Mouse (Mus musculus) midbrain, postnatal 0 days (tissue): ENCODE measurements around the gene Boc. TPM values are rescaled to one million over a fixed set of nuclear protein-coding genes. Genes with fewer than 3 reads are reported as not detected.

ENCODE experiments used
- ATAC-seq: fragments of 200-750 bp; cut with Nextera tagmentation; 2 replicates; pipeline ENCODE4 v1.8.0; 2017; ENCODE audit warnings: moderate number of reproducible peaks, mild to moderate bottlenecking, moderate TSS enrichment, moderate library complexity; ENCODE audit not compliant: low FRiP score
- DNase-seq: peaks from one replicate; pipeline ENCODE4 v3.0.0-alpha.2; 2015; ENCODE audit warnings: low spot score
- H3K27ac ChIP-seq: fragments of 300-500 bp; sonication (generic); 2 replicates; pipeline ENCODE4 v1.5.1; 2014; ENCODE audit warnings: low read depth, mild to moderate bottlenecking, low read length, mixed read lengths
- H3K27me3 ChIP-seq: fragments of 300-500 bp; sonication (generic); 2 replicates; pipeline ENCODE4 v1.6.1; 2014; ENCODE audit warnings: low read length, control low read depth, mixed read lengths; ENCODE audit not compliant: insufficient read depth
- H3K36me3 ChIP-seq: fragments of 300-500 bp; sonication (generic); 2 replicates; pipeline ENCODE4 v1.6.1; 2014; ENCODE audit warnings: low read length, control low read depth, mixed read lengths; ENCODE audit not compliant: insufficient read depth
- H3K4me1 ChIP-seq: fragments of 300-500 bp; sonication (generic); 2 replicates; pipeline ENCODE4 v1.6.1; 2014; ENCODE audit warnings: mild to moderate bottlenecking, control low read depth, antibody characterized with exemption, low read length, mixed read lengths; ENCODE audit not compliant: insufficient read depth
- H3K4me2 ChIP-seq: fragments of 300-500 bp; sonication (generic); 2 replicates; pipeline ENCODE4 v1.6.1; 2014; ENCODE audit warnings: low read depth, mild to moderate bottlenecking, low read length, mixed read lengths; ENCODE audit not compliant: poor library complexity, severe bottlenecking
- H3K4me3 ChIP-seq: fragments of 300-500 bp; sonication (generic); 2 replicates; pipeline ENCODE4 v1.5.1; 2014; ENCODE audit warnings: low read depth, mild to moderate bottlenecking, low read length, moderate library complexity
- H3K9ac ChIP-seq: fragments of 300-500 bp; sonication (generic); replicated peaks from 2 replicates; pipeline ENCODE4 v1.6.1; 2014; ENCODE audit warnings: mild to moderate bottlenecking, low read length, moderate library complexity, mixed read lengths; ENCODE audit not compliant: poor library complexity, severe bottlenecking
- H3K9me3 ChIP-seq: fragments of 300-500 bp; sonication (generic); 2 replicates; pipeline ENCODE4 v1.6.1; 2016; ENCODE audit warnings: low read length, control low read depth
- CTCF ChIP-seq: IDR thresholded peaks from 2 replicates; pipeline ENCODE4 v1.5.1; 2016; ENCODE audit warnings: antibody characterized with exemption, mild to moderate bottlenecking
- WGBS: fragments of 180-500 bp; shearing (Covaris S2); extraction: QIAGEN DNeasy Blood & Tissue Kit; methylation state at CpG from one replicate; pipeline ENCODE4 v1.1.7; 2014; 5-methylcytosine and 5-hydroxymethylcytosine counted together
- polyA plus RNA-seq: library from polyadenylated mRNA; unstranded; fragments of >200 nt; fragmentation: Nextera tagmentation; extraction: Ambion mirVana; gene quantifications from 2 replicates; pipeline ENCODE4 v1.2.1, GENCODE M21; 2015
- total RNA-seq: library from RNA; depleted of rRNA; stranded (reverse); fragments of >200 nt; gene quantifications from 2 replicates; pipeline ENCODE4 v1.2.3, GENCODE M21; 2014

The Boc gene
- total and polyA plus RNA-seq, 2 experiments from 2014 or later, result 2.7 to 24.9 TPM

DNA sequence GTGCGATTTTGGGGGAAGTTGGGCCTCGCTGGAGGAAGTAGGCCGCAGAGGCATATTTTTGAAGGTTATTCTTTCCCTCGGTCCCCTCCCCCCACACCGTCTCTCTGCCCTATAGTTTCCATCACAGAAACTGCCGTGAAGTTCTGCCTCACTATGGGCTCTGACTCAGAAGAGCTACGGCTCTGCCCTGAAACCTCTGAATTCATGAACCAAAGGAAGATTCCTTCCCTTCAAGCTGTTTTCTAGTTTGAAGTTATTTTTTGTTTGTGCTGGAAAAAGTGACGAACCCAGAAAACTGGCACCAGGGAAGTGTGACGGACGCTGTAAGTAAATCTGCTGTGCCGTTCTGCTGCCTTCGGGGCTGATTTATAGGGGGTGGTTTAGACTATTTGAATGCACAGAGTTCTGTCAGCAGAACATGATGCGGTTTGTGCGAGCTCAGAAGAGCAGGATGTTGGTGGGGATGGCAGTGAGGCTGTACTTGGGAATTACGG is 61.7 kb downstream of the Boc start:
- TF ChIP-seq CTCF, result no peak
- no peak overlapping the region for H3K9ac ChIP-seq
- no peaks in the 10 kb centered on the region for H3K4me1 ChIP-seq
- H3K27ac ChIP-seq, result no peak overlapping the region
- ATAC-seq, result no peak
- H3K36me3 ChIP-seq, result 0 out of 2 replicates have a peak, but pooled peaks cover 5% of the 10 kb centered on the region
- no peak for DNase-seq
- 76% methylated on average over 15 of the region's 15 CpGs for WGBS
- no peak overlapping the region for H3K4me2 ChIP-seq
- no peak overlapping the region for H3K4me3 ChIP-seq
- no peaks in the 10 kb centered on the region for H3K9me3 ChIP-seq
- H3K27me3 ChIP-seq, result no peaks in the 10 kb centered on the region

DNA sequence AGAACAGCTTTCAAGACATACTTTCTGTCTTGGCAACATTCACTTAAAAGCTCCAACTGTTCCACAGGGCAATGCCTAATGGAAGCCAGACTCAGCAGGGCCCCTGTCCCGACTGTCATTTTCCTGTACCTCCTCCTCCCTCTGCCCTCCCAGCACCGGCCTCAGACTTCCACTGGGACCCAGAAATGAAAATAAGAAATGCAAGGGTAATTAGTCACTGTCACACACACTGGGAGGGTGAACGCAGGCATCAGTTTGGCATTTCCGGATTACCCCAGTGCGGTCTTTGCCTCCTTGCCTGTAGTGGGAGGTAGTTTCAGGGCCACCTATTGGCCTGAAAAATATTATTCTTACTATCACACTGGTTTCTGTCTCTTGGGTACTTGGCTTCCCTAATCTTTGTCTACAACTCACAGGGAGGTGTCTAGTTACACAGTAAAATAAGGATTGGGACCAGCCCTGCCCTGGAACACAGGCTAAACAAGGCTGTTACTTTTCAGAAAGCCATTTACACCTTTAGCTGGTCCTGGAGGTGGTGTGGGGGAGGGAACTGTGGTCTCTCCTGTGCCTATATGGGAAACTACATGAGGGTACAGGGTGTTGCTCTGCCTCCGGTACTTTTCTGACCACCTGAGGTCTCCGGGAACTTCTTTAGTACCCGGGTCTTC is 64.1 kb downstream of the Boc start:
- DNase-seq, result peak; percentile 69
- WGBS, result 49% methylated on average over 8 of the region's 8 CpGs

DNA sequence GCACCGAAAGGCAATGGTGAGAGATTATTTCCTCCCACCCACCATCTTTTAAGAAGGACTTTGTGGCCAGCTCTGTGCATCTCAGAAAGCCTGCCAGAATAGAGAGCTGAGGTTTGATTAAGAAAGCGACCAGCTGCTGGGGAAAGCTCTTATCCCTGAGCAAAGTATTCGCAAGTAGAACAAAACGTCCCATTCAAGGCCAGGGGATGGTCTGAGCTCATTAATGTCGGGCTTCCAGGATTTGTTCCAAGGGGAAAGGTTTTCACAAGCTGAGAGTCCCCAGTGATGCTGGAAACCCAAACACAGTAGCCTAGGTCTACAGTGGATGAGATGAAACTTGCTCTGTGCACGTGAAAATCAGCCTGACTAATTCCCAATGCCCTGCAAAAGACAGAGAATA is 64.8 kb downstream of the Boc start:
- Histone ChIP-seq H3K9ac (no peak overlapping the region), H3K4me1 (no peaks in the 10 kb centered on the region), H3K27me3 (no peaks in the 10 kb centered on the region), H3K36me3 (0 out of 2 replicates have a peak, but pooled peaks cover 4% of the 10 kb centered on the region), H3K4me2 (no peak overlapping the region), H3K9me3 (no peaks in the 10 kb centered on the region), H3K27ac (no peak overlapping the region), H3K4me3 (no peak overlapping the region)
- WGBS, result 27% methylated on average over 6 of the region's 6 CpGs
- no peak for TF ChIP-seq CTCF
- ATAC-seq (peak; percentile 55; the same call in 1 of the 2 replicates), DNase-seq (peak; percentile 58)

More for the DNA sequence above, 64.1 kb downstream of the Boc start:
- H3K27ac ChIP-seq, result peak overlapping the region; percentile 38; the same call in 1 of the 2 replicates
- H3K9ac ChIP-seq, result no peak overlapping the region
- no peaks in the 10 kb centered on the region for H3K9me3 ChIP-seq
- no peak for TF ChIP-seq CTCF
- ATAC-seq, result no peak
- H3K4me3 ChIP-seq, result no peak overlapping the region
- H3K4me1 ChIP-seq, result no peaks in the 10 kb centered on the region
- no peaks in the 10 kb centered on the region for H3K27me3 ChIP-seq
- H3K4me2 ChIP-seq, result no peak overlapping the region
- 0 out of 2 replicates have a peak, but pooled peaks cover 5% of the 10 kb centered on the region for H3K36me3 ChIP-seq

DNA sequence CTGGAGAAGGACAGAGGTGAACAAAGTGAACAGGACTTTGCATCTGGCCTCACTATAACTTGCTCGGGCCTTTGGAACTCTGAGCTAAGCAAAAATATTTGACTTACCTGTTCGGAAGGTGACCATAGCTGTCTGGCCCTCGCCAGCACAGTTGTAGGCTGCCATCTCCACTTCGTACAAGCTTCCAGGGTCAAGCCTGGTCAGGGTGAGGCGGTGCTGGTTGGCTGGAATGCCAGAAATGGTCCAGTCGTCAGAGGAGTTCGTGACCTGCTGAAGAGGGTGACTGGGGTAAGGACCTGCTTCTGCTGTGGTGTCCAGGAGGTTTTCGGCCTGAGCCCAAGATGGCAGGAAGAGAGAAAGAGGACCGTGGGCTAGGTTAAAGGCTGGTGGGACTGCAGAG is 66.0 kb downstream of the Boc start:
- Histone ChIP-seq H3K27ac (no peak overlapping the region), H3K27me3 (no peaks in the 10 kb centered on the region), H3K4me2 (no peak overlapping the region), H3K9me3 (no peaks in the 10 kb centered on the region), H3K4me3 (no peak overlapping the region), H3K36me3 (no peaks in the 10 kb centered on the region), H3K4me1 (no peaks in the 10 kb centered on the region), H3K9ac (no peak overlapping the region)
- 93% methylated on average over 9 of the region's 9 CpGs for WGBS
- TF ChIP-seq CTCF, result no peak
- DNase-seq (no peak), ATAC-seq (no peak)

DNA sequence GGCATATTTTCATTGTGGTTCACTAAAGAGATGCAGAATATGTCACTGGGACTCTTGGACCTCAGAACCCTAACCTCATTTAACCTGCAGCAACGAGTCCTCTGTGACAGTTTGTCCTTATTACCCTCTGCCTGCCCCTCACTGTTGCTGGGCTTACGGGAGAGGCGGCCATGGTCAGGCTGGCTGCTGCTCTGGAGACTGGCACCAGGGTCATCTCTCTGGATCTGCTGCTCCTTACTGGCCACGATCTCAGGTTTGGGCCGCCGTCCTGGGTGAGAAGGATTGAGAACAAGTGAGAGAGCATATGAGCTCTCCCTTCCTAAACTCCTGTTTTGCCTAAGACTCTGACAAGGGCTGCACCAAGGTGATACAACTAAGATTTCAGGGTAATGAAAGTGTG is 66.5 kb downstream of the Boc start:
- Histone ChIP-seq H3K4me2 (no peak overlapping the region), H3K4me1 (no peaks in the 10 kb centered on the region), H3K36me3 (no peaks in the 10 kb centered on the region), H3K9me3 (no peaks in the 10 kb centered on the region), H3K27ac (no peak overlapping the region), H3K27me3 (no peaks in the 10 kb centered on the region), H3K9ac (no peak overlapping the region), H3K4me3 (no peak overlapping the region)
- ATAC-seq (no peak), DNase-seq (no peak)
- no peak for TF ChIP-seq CTCF
- 89% methylated on average over 6 of the region's 6 CpGs for WGBS

DNA sequence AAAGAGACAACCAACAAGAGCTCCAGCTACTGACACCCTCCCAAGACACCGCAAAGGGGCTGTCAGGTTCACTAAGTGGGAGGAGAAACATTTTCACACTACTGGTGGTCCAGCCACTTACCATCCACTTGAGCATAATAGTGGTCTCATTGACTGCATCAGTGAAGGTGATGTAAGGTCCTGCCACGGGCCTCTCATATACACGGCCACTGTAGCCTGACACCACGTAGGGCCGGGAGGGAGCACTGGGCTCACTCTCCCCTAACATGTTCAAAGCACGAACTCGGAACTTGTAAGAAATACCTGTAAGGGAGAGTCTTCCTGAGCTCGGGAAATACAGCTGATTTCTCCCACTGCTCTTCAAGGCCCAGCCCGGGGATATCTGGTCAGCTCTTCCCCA is 67.6 kb downstream of the Boc start:
- Histone ChIP-seq H3K9me3 (no peaks in the 10 kb centered on the region), H3K9ac (no peak overlapping the region), H3K27ac (no peak overlapping the region), H3K4me1 (no peaks in the 10 kb centered on the region), H3K4me3 (no peak overlapping the region), H3K27me3 (no peaks in the 10 kb centered on the region), H3K36me3 (no peaks in the 10 kb centered on the region; the same call in 1 of the 2 replicates), H3K4me2 (no peak overlapping the region)
- ATAC-seq, result no peak
- TF ChIP-seq CTCF, result no peak
- DNase-seq, result no peak
- WGBS, result 87% methylated on average over 9 of the region's 9 CpGs
